Mouse (Mus musculus) layer of hippocampus, adult 11-12 months (tissue): ENCODE measurements around the gene Trcg1.
"Not testable (repeated sequence)": the region's sequence is repeated elsewhere in the genome, so short reads cannot be mapped to it uniquely, and the experiment has no call there.

Source experiments
- DNase-seq: peaks from one replicate; pipeline ENCODE4 v3.0.0; 2022; ENCODE audit warnings: low spot score

Trcg1 gene

DNA sequence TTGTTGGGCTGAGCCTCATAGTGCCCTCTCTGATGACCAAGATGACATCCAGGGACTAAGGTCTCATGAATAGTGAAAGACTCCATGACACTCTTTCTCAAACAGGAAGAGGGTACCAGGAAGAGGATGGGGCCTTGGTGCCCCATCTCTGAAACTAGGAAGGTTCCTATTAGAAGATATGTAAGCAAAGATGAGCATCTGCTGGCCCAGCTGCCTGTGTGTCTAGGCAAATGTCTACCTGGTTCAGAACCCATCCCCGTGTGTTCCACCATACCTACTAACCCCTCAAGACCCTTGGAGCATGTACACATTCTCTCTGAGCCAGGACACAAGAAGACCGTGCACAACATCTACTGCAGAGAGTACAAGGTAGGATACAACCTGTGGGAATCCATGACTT is at the start of gene Trcg1:
TSS of gene Trcg1 (plus strand) at position 301 of the 400 bp plus-strand sequence.
- DNase-seq = no peak

- no peak for DNase-seq
These were observed 39.6 kb upstream of the Trcg1 start for GRCm38 (mm10) chr9:57196708-57197107.

DNA sequence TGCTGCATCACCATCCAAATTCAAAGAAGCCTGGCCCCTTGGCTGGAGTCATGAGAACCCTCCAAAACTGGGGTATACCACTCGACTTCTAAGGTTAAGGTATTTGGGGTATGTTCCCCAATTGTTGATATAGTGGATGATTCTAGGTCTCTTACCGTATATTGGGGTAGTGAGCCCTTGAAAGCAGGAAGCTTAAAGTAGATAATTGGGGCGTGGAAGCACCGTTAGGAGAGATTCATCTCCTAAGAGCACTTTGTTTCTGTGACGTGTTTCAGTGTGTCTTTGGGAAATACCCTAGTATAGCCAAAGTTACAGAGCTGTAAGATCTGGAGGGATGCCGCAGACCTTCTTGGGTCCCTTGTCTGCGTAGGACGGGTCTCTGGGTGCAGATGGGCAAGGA is 38.9 kb upstream of the Trcg1 start:
- no peak for DNase-seq

DNA sequence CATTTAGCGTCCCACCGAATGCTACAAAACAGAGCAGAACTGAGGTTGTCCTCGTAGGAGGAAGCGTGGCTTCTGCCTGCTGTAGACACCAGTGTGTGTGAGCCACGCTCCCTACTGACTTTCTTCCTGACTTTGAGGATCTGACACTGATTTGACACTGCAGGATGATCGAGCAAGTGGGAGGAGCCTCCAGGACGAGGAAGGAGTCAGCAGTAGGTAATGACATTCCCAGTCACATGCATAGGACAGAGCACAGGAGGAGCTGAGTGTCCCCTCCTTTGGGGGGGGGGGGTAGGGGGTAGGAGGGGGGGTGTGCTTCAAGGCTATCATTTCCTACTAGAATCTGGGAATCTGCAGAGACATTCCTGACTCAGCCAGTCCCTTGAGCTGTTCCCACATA is 33.4 kb upstream of the Trcg1 start:
- DNase-seq = no peak

DNA sequence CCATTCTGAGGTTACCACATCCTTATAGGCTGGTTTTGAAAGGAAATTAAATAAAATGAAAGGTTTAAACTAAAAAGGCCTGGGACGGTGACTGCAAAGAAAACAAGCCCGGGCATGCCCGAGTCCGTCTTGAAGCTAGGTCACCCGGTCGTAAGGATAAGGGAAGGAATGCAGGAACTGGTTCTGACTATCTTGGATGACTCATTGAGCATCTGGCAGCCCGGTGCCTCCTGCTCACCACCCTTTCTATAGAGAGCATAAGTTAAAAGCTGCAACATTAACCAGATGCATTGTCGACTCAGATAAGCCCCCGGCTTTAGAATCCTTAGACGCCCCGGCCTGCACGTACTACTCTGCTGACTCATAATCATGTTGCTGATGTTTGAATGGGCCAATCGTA is 32.8 kb upstream of the Trcg1 start:
- not testable (repeated sequence) for DNase-seq

DNA sequence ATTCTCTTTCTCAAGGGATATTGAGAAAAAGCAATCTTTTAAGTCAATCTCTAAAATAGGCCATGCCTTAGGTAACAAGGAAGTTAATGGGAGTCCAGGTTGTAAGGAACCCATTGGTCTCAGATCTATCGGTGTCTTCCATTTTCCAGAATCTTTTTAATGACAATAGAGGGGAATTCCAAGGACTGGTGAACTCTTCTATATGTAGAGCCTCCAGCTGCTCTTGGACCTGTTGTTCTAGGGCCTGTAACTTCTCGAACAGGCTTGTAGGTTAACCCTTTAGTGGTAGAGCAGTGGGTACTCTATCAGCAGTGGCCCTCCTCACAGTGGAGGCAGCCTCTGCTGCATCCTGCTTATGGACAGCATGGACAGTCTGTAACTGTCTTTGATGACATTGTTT is 29.5 kb upstream of the Trcg1 start:
- no peak for DNase-seq

DNA sequence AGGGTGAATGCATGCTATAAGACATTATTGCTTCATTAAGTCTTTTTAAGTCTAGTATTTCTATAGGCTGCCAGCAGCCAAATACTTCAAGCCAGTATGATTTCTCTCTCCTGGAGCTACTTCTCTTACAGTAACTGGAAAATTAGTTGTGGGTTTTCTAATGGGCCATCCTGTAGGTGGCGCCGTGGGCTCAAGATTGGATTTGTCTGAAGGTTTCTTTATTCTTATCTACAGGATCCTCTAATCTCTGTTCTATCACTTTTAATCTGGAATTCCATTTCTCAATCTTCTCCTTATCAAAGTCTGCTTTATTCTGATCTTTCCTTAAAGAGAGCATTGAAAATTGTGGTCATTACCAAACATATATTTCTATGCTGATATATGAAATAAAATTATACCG is 27.0 kb upstream of the Trcg1 start:
- DNase-seq = peak; percentile 56

- DNase-seq = no peak
These were observed 23.7 kb upstream of the Trcg1 start for GRCm38 (mm10) chr9:57212448-57213222.

GRCm38 (mm10) chr9:57214500-57214899 is 21.9 kb upstream of the Trcg1 start:
- no peak for DNase-seq

DNA sequence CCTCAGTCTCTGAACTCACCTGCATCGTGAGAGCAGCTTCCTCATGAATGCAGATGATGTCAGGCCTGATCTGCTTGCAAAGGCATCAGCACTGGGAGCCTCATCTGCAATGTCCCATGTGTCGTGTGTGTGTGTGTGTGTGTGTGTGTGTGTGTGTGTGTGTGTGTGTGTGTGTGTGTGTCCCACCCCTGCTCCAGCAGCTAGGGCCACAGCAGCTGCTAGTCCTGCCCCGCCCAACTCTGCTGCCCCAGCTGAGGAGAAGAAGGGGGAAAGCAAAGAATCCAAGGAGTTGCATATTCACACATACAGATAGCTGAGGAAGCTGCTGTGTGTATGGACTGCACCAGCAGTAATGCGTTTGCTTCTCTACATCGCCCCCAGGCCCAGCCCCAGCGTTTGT is 19.1 kb upstream of the Trcg1 start:
- no peak for DNase-seq

GRCm38 (mm10) chr9:57218776-57219175 is 17.6 kb upstream of the Trcg1 start:
- no peak for DNase-seq

- no peak for DNase-seq
These were observed 16.8 kb upstream of the Trcg1 start for GRCm38 (mm10) chr9:57219511-57219910.

- peak; percentile 21 for DNase-seq
These were observed 16.0 kb upstream of the Trcg1 start for GRCm38 (mm10) chr9:57220356-57220755.

GRCm38 (mm10) chr9:57223341-57223740 is 13.0 kb upstream of the Trcg1 start:
- DNase-seq = no peak

DNA sequence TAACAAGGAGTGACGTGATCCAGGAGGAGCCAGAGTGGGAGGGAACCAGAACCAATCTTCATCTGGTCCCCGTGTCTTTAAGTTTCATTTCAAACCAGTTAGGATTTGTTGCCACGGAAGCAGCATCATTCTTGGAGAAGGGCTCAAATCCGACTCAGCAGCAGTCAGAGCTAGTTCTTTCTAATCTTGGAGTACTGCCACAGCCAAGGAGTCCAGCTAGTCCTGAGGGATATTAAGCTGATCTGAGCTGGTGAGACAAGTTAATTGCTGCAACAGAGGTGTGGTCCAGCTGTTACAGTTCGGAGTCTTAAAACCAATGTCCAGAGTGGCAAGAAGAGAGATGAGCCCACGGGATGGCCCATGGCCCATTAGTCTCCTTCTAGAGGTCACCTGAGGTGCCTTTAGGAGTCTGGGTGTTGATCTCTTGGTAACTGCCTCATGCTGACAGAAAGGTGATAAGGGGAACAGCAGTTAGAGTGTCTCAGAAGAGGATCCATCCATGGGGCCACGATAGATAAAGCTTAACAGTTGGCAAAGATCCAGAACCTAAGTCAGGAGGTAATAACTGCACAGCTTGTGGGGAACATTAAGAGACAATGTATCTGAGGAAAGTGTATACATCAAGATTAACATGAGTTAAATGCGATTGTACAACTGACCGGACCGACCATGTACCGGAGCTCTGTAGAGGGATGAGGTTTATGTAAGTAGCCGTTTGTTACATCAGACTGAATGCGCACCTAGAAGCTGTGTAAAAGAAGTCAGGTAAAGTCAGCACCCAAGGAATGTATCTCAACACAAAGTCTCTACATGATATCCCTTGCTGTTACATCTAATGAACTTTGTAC is 10.4 kb upstream of the Trcg1 start:
- no peak for DNase-seq

GRCm38 (mm10) chr9:57226628-57227122 is 9.7 kb upstream of the Trcg1 start:
- DNase-seq = not testable (repeated sequence)

- DNase-seq = no peak
These were observed 9.2 kb upstream of the Trcg1 start for GRCm38 (mm10) chr9:57227203-57227602.

GRCm38 (mm10) chr9:57228186-57228585 is 8.2 kb upstream of the Trcg1 start:
- no peak for DNase-seq

DNA sequence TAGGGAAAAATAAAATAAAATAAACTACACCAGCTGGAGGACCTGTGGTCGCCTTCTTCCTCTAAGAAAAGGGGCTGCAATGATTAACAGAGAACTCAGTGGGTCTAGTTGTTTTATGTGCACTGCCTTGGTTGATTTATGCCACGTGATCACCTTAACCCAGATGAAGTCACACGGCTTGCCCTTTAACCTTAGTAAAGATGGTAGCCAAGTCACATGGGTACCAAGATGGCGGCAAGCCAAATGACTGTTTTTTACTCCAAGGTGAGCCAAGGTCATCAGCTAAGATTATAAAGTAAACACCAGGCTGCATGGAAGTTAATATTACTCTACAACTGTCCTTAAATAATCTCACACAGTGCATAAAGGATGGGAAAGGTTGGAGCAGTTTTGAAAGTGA is 6.6 kb upstream of the Trcg1 start:
- no peak for DNase-seq

DNA sequence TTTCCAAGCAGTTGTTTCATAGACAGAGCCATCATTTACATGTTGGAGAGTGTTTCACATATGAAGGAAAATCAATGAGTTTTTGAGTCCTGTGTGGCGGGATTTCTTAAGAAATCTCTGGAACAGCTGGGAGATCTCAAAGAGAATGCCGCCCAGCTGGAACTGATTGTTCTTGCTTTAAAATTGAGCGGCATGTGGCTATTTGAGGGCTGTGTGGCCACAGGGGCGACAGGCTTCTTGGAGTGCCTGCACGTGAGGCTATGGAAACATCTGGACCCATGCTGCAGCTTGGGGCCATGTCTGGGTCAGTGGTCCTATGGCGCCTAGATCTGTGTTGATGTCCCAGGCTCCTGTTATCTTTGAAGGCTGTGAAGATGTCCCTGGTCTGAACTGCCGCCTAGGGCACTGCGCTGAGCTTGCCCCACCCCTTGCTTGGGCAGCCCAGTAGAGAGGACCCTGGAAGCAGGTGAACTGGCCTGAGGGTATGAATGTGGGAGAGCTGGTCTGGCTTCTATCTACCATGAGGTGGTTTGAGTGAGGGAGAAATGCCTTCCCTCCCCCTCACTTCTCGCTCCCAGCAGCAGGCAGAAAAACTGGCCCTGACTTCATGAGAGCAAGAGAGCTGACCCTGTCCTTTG is 6.1 kb upstream of the Trcg1 start:
- no peak for DNase-seq

GRCm38 (mm10) chr9:57231536-57232255 is 4.7 kb upstream of the Trcg1 start:
- DNase-seq = no peak

- DNase-seq = no peak
These were observed 3.9 kb upstream of the Trcg1 start for GRCm38 (mm10) chr9:57232341-57232940.
